Mouse (Mus musculus) lung, adult 2 months (tissue): ENCODE results near the gene Mrps7. TPM values are rescaled to one million over a fixed set of nuclear protein-coding genes. Genes with fewer than 3 reads are reported as not detected.

Experiments
- DNase-seq: peaks from one replicate; pipeline ENCODE4 v3.0.0; 2022
- H3K4me1 ChIP-seq: fragments of 200-500 bp; 2 replicates; pipeline ENCODE4 v1.6.1; 2011; ENCODE audit warnings: low read length; ENCODE audit not compliant: control insufficient read depth, insufficient read depth
- H3K4me3 ChIP-seq: fragments of 200-500 bp; replicated peaks from 2 replicates; pipeline ENCODE3; 2011; ENCODE audit warnings: low read depth, mild to moderate bottlenecking, control low read depth, low read length; ENCODE audit errors: extremely low read depth
- CTCF ChIP-seq: fragments of 200-500 bp; IDR thresholded peaks from 2 replicates; pipeline ENCODE4 v1.5.1; 2011; ENCODE audit warnings: mild to moderate bottlenecking, low read length, control low read depth; ENCODE audit not compliant: insufficient read depth
- POLR2A ChIP-seq: fragments of 200-500 bp; IDR thresholded peaks from 2 replicates; pipeline ENCODE4 v1.6.1; 2011; ENCODE audit warnings: low read depth, mild to moderate bottlenecking, control low read depth, low read length, borderline replicate concordance; ENCODE audit errors: extremely low read depth
- WGBS: fragments of 180-500 bp; shearing (Covaris S2); methylation state at CpG from one replicate; pipeline ENCODE4 v1.1.7; 2018; 5-methylcytosine and 5-hydroxymethylcytosine counted together
- polyA plus RNA-seq: library from polyadenylated mRNA; depleted of rRNA; stranded (reverse); fragments of >200 nt; gene quantifications from 2 replicates; pipeline ENCODE4 v1.2.3, GENCODE M21; 2012

The Mrps7 gene
- polyA plus RNA-seq, 1 experiment = 15.8 TPM

- TF ChIP-seq CTCF (no peak), POLR2A (no peak)
- Histone ChIP-seq H3K4me1 (peaks cover 12% of the 10 kb centered on the region), H3K4me3 (no peak overlapping the region)
- DNase-seq = no peak
- WGBS = 77% methylated on average over 23 of the region's 23 CpGs
These were observed 5.0 kb downstream of the Mrps7 start for GRCm38 (mm10) chr11:115608421-115609399.

DNA sequence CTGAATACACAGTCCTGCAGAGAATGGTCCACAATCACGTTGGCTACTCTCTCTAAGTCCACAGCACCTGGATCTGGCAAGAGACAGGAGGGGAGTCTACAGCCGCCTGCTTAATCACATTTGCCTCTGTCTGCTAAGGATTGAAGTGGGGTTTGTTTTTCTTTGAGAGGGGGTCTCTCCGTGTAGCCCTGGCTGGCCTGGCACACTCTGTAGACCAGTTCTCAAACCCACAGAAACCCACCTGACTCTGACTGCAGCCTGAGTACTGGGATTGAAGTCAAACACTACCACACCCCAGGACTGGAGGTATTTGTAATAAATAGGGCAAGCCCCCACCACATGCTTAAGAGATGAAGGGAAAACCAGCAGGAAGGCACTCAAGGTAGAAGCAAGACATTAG lies 5.9 kb downstream of the Mrps7 start:
- no peak overlapping the region for H3K4me3 ChIP-seq
- TF ChIP-seq CTCF (no peak), POLR2A (no peak)
- no peak for DNase-seq
- 73% methylated on average over 3 of the region's 3 CpGs for WGBS
- peaks cover 12% of the 10 kb centered on the region for H3K4me1 ChIP-seq

GRCm38 (mm10) chr11:115611173-115611572 lies 7.4 kb downstream of the Mrps7 start:
- Histone ChIP-seq H3K4me1 (peaks cover 8% of the 10 kb centered on the region), H3K4me3 (no peak overlapping the region)
- TF ChIP-seq POLR2A = no peak
- no peak for TF ChIP-seq CTCF
- WGBS = 80% methylated on average over 6 of the region's 6 CpGs
- no peak for DNase-seq

- peaks cover 8% of the 10 kb centered on the region for H3K4me1 ChIP-seq
- DNase-seq = peak; percentile 79
- WGBS = under 1% methylated on average over 13 of the region's 13 CpGs
- peak; percentile 15; the same call in 1 of the 2 replicates for TF ChIP-seq CTCF
- no peak for TF ChIP-seq POLR2A
- H3K4me3 ChIP-seq = peak overlapping the region; percentile 66
These were observed 8.3 kb downstream of the Mrps7 start for GRCm38 (mm10) chr11:115612059-115612409.

DNA sequence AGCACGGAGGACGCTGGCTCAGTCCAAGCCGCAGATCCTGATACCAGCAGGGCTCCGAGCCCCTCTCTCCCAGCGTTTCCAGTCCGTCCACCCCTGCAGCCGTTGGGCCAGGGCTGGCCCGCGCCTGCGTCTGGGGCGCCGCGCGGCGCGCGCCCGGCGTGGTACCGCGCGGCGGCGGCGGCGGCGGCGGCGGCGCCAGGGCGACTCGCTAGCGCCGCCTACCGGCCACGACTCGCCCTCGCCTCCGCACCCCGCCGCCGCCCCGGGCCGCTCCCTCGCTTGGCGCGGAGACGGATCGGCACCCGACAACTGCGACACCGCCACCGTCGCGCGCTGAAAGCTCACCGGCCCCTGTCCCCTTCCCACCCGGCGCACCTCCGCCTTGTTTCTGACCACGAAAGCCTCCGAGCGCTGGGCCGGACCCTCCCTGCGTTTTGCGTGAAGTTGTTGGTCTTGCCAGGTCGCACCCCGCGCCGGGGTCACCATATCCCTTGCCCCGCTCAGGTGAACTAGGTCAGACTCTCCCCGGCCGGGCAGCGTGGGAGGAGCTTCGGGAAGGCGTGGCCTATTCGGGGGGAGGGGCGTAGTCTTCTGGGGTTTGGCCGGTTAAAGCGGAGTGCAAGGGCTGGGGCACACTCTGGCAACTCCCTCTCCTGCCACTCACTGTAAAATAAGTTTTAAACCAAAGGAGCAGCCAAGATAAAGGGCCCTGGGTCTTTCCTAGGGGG lies 8.8 kb downstream of the Mrps7 start, which contains the start of gene Mif4gd:
Mif4gd (minus strand) TSS at position 560 of the 728 bp plus-strand sequence.
- under 1% methylated on average over 75 of the region's 80 CpGs for WGBS
- TF ChIP-seq CTCF (no peak), POLR2A (peak; percentile 59; the same call in 1 of the 2 replicates)
- peak within 1 kb of the TSS; percentile 81 for H3K4me3 ChIP-seq
- H3K4me1 ChIP-seq = peaks cover 8% of the 10 kb centered on the region
- DNase-seq = peak; percentile 98

- peaks cover 8% of the 10 kb centered on the region for H3K4me1 ChIP-seq
- 0% methylated on average over 16 of the region's 16 CpGs for WGBS
- peak overlapping the region; percentile 81 for H3K4me3 ChIP-seq
- DNase-seq = no peak
- TF ChIP-seq POLR2A (no peak), CTCF (no peak)
These were observed 9.6 kb downstream of the Mrps7 start for GRCm38 (mm10) chr11:115613138-115613945.

GRCm38 (mm10) chr11:115614346-115615107 lies 10.8 kb downstream of the Mrps7 start:
- DNase-seq = no peak
- no peak overlapping the region for H3K4me3 ChIP-seq
- WGBS = 77% methylated on average over 10 of the region's 10 CpGs
- peaks cover 8% of the 10 kb centered on the region for H3K4me1 ChIP-seq
- TF ChIP-seq CTCF (no peak), POLR2A (no peak)

DNA sequence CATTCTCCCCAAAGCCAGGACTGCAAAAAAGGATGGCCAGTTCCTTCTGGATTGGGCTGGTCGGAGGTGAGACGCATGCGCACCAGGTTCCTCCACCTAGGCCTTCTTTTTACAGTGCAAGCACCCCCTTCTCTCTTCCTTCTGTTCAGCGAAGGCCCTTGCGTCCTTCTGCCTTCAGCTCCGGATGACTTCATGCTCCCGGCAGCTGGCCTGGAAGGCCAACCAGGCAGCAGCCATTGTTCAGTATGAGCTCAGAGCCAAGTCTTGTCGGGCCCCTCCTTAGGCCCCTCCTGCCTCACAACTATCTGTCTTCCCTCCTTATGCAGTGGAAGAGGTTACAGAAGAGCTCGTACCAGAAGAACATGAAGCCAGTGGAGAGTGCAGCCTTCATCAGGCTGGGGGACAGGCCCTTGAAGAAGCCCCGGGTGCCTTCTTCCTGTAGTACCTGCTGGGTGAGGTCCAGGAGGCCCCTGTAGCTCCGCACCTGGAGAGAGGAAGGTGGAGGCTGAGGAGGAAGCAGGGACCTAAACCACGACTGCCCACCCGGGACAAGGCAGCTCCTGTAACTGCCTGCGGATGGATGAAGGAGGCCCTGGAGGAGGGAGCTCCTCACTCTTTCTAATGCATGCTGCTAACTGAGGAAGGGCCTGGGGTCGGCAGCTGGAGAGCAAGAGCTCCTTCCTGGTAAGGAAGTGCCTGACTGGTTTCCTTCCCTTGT lies 11.5 kb downstream of the Mrps7 start:
- no peak overlapping the region for H3K4me3 ChIP-seq
- 70% methylated on average over 15 of the region's 15 CpGs for WGBS
- peaks cover 8% of the 10 kb centered on the region for H3K4me1 ChIP-seq
- DNase-seq = no peak
- TF ChIP-seq POLR2A (no peak), CTCF (no peak)
